Mouse (Mus musculus) intestine, embryonic 14.5 days (tissue): ENCODE measurements around the gene Pxt1. TPM values are rescaled to one million over a fixed set of nuclear protein-coding genes. Genes with fewer than 3 reads are reported as not detected.
"Not testable (repeated sequence)": the region's sequence is repeated elsewhere in the genome, so short reads cannot be mapped to it uniquely, and the experiment has no call there.

ENCODE experiments used
- ATAC-seq: fragments of 200-750 bp; cut with Nextera tagmentation; replicated peaks from 2 replicates; pipeline ENCODE4 v1.8.0; 2017; ENCODE audit warnings: low read depth, moderate number of reproducible peaks, moderate TSS enrichment, moderate library complexity; ENCODE audit not compliant: low FRiP score, low TSS enrichment
- DNase-seq: peaks from one replicate; pipeline ENCODE4 v3.0.0-alpha.2; 2018; ENCODE audit warnings: low spot score
- H3K27ac ChIP-seq: fragments of 300-500 bp; sonication (generic); 2 replicates; pipeline ENCODE4 v1.5.1; 2014; ENCODE audit warnings: low read depth, mild to moderate bottlenecking, control low read depth
- H3K27me3 ChIP-seq: fragments of 300-500 bp; sonication (generic); replicated peaks from 2 replicates; pipeline ENCODE4 v1.6.1; 2014; ENCODE audit warnings: low read length, control low read depth; ENCODE audit not compliant: control insufficient read depth, insufficient read depth
- H3K36me3 ChIP-seq: fragments of 300-500 bp; sonication (generic); 2 replicates; pipeline ENCODE4 v1.6.1; 2014; ENCODE audit warnings: low read length, control low read depth; ENCODE audit not compliant: control insufficient read depth, insufficient read depth
- H3K4me1 ChIP-seq: fragments of 300-500 bp; sonication (generic); replicated peaks from 2 replicates; pipeline ENCODE4 v1.6.1; 2014; ENCODE audit warnings: low read length, control low read depth, mixed read lengths; ENCODE audit not compliant: control insufficient read depth, insufficient read depth
- H3K4me2 ChIP-seq: fragments of 300-500 bp; sonication (generic); 2 replicates; pipeline ENCODE4 v1.6.1; 2014; ENCODE audit warnings: low read length
- H3K4me3 ChIP-seq: fragments of 300-500 bp; sonication (generic); 2 replicates; pipeline ENCODE4 v1.5.1; 2014; ENCODE audit warnings: low read depth, low read length, control low read depth, mixed read lengths
- H3K9ac ChIP-seq: fragments of 300-500 bp; sonication (generic); 2 replicates; pipeline ENCODE4 v1.6.1; 2014; ENCODE audit warnings: mild to moderate bottlenecking, low read length
- H3K9me3 ChIP-seq: fragments of 300-500 bp; sonication (generic); 2 replicates; pipeline ENCODE4 v1.6.1; 2016; ENCODE audit warnings: low read length, control low read depth; ENCODE audit not compliant: control insufficient read depth
- WGBS: fragments of 180-500 bp; shearing (Covaris S2); extraction: QIAGEN DNeasy Blood & Tissue Kit; methylation state at CpG from one replicate; pipeline ENCODE4 v1.1.7; 2014; 5-methylcytosine and 5-hydroxymethylcytosine counted together
- polyA plus RNA-seq: library from polyadenylated mRNA; unstranded; fragments of >200 nt; fragmentation: Nextera tagmentation; extraction: Ambion mirVana; gene quantifications from 2 replicates; pipeline ENCODE4 v1.2.1, GENCODE M21; 2014

Pxt1 gene
- polyA plus RNA-seq, result not detected in 2 replicates

- Histone ChIP-seq H3K27ac (no peak within 1 kb of the TSS), H3K36me3 (no peaks in the 10 kb centered on the region), H3K9me3 (peaks cover 6% of the 10 kb centered on the region; the same call in 1 of the 2 replicates), H3K4me2 (no peak within 1 kb of the TSS), H3K27me3 (no peaks in the 10 kb centered on the region), H3K9ac (no peak within 1 kb of the TSS), H3K4me3 (no peak within 1 kb of the TSS), H3K4me1 (no peaks in the 10 kb centered on the region)
- ATAC-seq, result no peak
- DNase-seq, result no peak
- WGBS, result 82% methylated on average over 7 of the region's 7 CpGs
Measured at GRCm38 (mm10) chr17:28943740-28944139, at the start of gene Pxt1. Gene Pxt1 (minus strand): TSS chr17:28943840.

DNA sequence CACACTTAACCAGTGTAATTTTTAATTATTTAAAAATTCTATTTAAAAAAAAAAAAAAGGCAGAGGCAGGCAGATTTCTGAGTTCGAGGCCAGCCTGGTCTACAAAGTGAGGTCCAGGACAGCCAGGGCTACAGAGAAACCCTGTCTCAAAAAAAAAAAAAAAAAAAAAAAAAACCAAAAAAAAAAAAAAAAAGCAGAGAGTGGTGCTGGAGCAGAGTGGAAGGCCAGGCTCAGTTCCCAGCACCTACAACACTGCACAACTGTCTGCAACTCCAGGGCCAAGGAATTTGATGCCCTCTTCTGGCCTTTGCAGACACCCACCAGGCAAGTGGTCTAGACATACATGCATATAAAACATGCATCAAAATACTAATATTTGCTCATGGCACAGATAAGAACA is 49.4 kb upstream of the Pxt1 start:
- DNase-seq, ATAC-seq: not testable (repeated sequence)
- peaks cover 63% of the 10 kb centered on the region for H3K36me3 ChIP-seq

DNA sequence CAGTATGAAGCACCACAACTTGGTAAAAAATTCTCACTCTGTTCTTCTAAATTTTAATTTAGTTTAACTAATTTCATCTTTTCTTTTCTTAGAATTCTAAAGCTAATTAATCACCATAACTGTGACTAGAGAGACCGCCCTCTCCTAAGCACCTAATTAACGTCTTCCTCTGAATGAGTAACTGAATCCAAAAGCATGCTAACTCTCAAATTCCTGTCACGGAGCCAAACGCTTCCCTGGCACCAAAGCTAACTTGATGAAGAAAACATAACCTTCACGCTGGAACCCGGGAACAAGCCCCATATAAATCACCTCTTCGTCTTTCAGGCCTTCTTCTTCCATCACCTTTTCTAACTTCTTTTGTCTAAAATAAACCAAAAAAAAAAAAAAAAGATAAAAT is 48.5 kb upstream of the Pxt1 start:
- H3K4me1 ChIP-seq, result no peaks in the 10 kb centered on the region
- peaks cover 64% of the 10 kb centered on the region for H3K36me3 ChIP-seq
- H3K9me3 ChIP-seq, result no peaks in the 10 kb centered on the region
- H3K9ac ChIP-seq, result no peak overlapping the region
- no peak overlapping the region for H3K27ac ChIP-seq
- H3K27me3 ChIP-seq, result no peaks in the 10 kb centered on the region
- WGBS, result 71% methylated on average over 7 of the region's 7 CpGs
- no peak for DNase-seq
- ATAC-seq, result no peak
- H3K4me3 ChIP-seq, result no peak overlapping the region
- H3K4me2 ChIP-seq, result no peak overlapping the region

More for the DNA sequence above, 49.4 kb upstream of the Pxt1 start:
- H3K9me3 ChIP-seq, H3K4me2 ChIP-seq, H3K4me3 ChIP-seq, H3K27ac ChIP-seq, H3K9ac ChIP-seq, H3K27me3 ChIP-seq, H3K4me1 ChIP-seq: not testable (repeated sequence)
- 91% methylated on average over 1 of the region's 1 CpGs for WGBS

GRCm38 (mm10) chr17:28991286-28991685 is 47.6 kb upstream of the Pxt1 start:
- Histone ChIP-seq H3K4me1 (no peaks in the 10 kb centered on the region), H3K27me3 (no peaks in the 10 kb centered on the region), H3K4me3 (no peak overlapping the region), H3K9me3 (no peaks in the 10 kb centered on the region), H3K4me2 (no peak overlapping the region), H3K9ac (no peak overlapping the region), H3K36me3 (peaks cover 64% of the 10 kb centered on the region), H3K27ac (no peak overlapping the region)
- ATAC-seq (no peak), DNase-seq (no peak)
- WGBS, result 67% methylated on average over 9 of the region's 9 CpGs

DNA sequence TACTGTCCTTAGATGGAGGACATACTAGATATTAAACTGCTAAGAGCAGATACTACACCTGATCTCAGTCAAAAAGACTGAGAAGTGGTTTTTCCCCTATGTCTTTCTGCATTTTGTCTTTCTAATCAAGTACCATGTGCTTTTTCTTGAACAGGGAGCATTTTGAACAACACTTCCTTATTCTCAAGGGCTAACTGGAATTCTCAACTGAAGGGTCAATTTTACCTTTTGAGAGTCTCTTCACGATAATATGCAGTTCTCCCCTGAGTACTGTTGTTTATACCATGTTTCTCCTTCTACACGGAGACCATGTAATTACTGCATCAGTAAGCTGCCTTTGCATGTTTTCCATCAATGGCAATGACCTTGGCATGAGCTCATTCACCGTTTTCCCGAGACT is 46.4 kb upstream of the Pxt1 start:
- H3K4me3 ChIP-seq, result no peak overlapping the region

GRCm38 (mm10) chr17:28988996-28989395 is 45.4 kb upstream of the Pxt1 start:
- no peaks in the 10 kb centered on the region for H3K4me1 ChIP-seq
- 85% methylated on average over 3 of the region's 3 CpGs for WGBS
- H3K9me3 ChIP-seq, result no peaks in the 10 kb centered on the region
- peaks cover 67% of the 10 kb centered on the region for H3K36me3 ChIP-seq
- H3K27me3 ChIP-seq, result no peaks in the 10 kb centered on the region
- H3K4me2 ChIP-seq, result no peak overlapping the region
- H3K9ac ChIP-seq, result no peak overlapping the region
- DNase-seq (no peak), ATAC-seq (no peak)
- no peak overlapping the region for H3K27ac ChIP-seq
- no peak overlapping the region for H3K4me3 ChIP-seq

More for the DNA sequence above, 46.4 kb upstream of the Pxt1 start:
- DNase-seq, result no peak
- no peak overlapping the region for H3K9ac ChIP-seq
- H3K27me3 ChIP-seq, result no peaks in the 10 kb centered on the region
- H3K9me3 ChIP-seq, result no peaks in the 10 kb centered on the region
- no peak for ATAC-seq
- H3K4me2 ChIP-seq, result no peak overlapping the region
- H3K27ac ChIP-seq, result no peak overlapping the region
- 75% methylated on average over 4 of the region's 4 CpGs for WGBS
- H3K36me3 ChIP-seq, result peaks cover 66% of the 10 kb centered on the region
- H3K4me1 ChIP-seq, result no peaks in the 10 kb centered on the region

GRCm38 (mm10) chr17:28988291-28988690 is 44.7 kb upstream of the Pxt1 start:
- Histone ChIP-seq H3K27me3 (no peaks in the 10 kb centered on the region), H3K4me2 (no peak overlapping the region), H3K9ac (no peak overlapping the region), H3K4me1 (no peaks in the 10 kb centered on the region), H3K36me3 (peaks cover 74% of the 10 kb centered on the region), H3K27ac (no peak overlapping the region), H3K9me3 (no peaks in the 10 kb centered on the region), H3K4me3 (no peak overlapping the region)
- ATAC-seq, result no peak
- no peak for DNase-seq
- 69% methylated on average over 4 of the region's 4 CpGs for WGBS

GRCm38 (mm10) chr17:28987713-28988112 is 44.1 kb upstream of the Pxt1 start:
- 75% methylated on average over 4 of the region's 4 CpGs for WGBS
- Histone ChIP-seq H3K36me3 (peaks cover 80% of the 10 kb centered on the region), H3K27me3 (no peaks in the 10 kb centered on the region), H3K4me1 (0 out of 2 replicates have a peak, but pooled peaks cover 3% of the 10 kb centered on the region), H3K27ac (no peak overlapping the region), H3K4me2 (no peak overlapping the region), H3K9ac (no peak overlapping the region), H3K9me3 (no peaks in the 10 kb centered on the region), H3K4me3 (no peak overlapping the region)
- no peak for ATAC-seq
- no peak for DNase-seq

GRCm38 (mm10) chr17:28986833-28987232 is 43.2 kb upstream of the Pxt1 start:
- ATAC-seq (no peak), DNase-seq (no peak)
- Histone ChIP-seq H3K27ac (no peak overlapping the region), H3K4me1 (0 out of 2 replicates have a peak, but pooled peaks cover 3% of the 10 kb centered on the region), H3K9ac (no peak overlapping the region), H3K4me3 (no peak overlapping the region), H3K27me3 (no peaks in the 10 kb centered on the region), H3K4me2 (no peak overlapping the region), H3K9me3 (no peaks in the 10 kb centered on the region), H3K36me3 (peaks cover 89% of the 10 kb centered on the region)
